Mouse (Mus musculus) retina, postnatal 1 day (tissue): ENCODE measurements around the gene Acbd4.
A peak's percentile ranks its signal among the peaks of the same experiment; 100 is the strongest.

Experiments used
- DNase-seq: peaks from one replicate; pipeline ENCODE4 v3.0.0-alpha.2; 2012

Acbd4 gene

DNA sequence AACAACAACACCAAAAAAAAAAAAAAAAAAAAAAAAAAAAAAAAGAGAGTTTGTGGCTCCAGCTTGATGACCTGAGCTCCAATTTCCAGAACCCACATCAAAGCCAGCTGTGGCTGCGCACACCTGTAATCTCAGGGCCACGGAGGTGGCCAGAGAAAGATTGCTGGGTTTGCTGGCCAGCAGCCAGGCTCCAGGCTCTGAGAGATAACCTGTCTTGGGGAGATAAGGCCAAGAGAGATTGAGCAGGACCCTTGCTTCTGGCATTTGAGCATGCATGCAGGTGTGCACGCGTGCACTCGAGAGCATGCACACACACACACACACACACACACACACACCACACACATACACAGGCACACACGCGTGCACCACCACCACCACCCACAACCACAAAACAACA, 8.2 kb upstream of the Acbd4 start:
- DNase-seq = no peak

DNA sequence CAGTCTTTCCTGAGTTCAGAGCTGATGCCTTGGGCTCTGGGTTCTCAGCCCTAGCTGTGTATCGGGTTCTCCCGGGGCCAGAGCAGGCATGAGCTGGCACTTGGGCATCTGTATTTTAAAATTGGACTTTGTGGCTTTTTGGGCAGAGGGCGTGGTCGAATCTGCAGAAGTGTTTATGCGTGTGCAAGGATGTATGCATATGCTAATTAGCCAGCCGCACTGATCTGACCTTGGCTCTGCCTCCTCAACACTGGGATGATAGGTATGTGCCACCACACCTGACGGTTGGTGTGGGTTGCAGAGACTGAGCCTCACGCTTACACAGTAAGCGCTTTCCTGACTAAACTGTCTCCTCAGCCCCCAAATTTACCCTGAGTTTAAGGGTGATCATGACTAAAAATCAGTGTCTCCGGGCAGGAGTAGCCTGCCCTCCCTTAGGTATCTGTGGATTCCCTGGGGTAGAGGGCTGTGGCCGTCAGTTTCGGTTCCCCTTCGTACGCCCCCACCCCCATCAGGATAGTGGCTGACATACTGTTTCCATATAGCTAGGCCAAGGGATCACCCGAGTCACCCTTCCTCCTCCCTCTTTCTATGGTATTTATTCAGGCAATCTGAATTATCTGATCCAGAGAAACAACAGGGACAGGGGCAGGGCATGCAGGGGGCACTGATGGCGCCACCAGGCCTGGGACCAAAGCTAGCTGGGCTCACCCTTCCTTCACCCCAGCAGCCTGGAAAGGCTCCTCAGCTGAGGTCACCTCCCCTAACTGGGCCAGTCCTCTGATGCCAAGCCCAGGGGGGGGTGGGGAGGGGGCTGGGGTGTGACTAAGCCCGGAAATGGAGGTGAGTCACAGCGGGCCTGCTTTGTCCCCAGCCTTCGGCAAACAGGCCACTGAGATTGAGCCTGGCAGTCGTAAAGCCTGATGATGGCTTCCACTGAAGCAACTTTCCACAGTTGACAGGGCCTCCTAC, 7.3 kb upstream of the Acbd4 start:
- DNase-seq = no peak

- DNase-seq = no peak
These were observed 6.3 kb upstream of the Acbd4 start for GRCm38 (mm10) chr11:103095107-103095670.

DNA sequence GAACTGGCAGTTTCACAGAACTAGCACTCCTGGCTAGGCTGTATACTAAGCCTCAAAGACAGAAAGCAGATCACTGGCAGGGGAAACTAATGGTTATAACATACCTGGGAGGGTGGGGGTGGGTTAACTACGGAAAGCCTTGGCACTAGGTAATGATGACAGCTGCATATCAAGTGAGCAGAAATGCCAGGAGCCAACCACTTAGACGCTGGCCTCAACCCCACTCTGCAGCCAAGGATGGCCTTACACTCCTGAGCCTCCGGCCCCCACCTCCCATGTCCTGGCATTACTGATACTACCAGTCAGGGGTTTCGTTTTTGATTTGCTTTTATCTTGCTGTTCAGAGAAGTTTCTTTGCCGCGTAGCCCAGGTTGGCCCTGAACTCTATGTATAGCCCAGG, 5.7 kb upstream of the Acbd4 start:
- DNase-seq = no peak

- no peak for DNase-seq
These were observed 4.2 kb upstream of the Acbd4 start for GRCm38 (mm10) chr11:103096979-103097894.

DNA sequence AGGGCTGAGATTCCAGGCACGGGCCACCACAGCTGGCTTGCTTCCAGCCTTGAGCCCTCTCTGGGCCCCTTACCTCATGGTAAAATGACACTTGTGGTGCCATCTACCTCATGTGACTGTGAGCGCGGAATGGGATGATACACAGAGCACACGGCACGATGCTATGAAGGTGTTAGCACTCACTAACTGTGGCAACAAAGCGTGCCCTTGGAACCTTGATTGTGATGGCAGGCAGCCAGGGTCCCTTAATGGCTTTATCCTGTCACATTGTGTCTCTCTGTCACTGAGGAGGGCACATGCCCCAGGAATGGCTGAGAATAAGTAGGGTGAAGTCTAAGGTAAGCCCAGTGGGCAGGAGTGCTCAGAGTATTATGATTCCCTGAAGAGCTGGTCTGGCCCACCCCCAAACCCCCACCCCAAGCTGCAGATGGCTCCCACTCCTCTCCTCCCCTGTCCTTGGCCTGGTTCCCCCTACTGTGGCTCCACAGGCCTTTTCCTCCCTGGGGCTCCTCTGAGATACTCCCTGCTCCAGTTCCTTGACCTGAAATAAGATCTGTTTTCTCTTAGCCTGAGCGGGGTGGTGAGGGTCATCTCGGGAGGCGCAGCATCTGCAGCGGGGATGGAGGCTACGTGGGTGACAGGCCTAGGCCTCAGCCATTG, 2.8 kb upstream of the Acbd4 start:
- no peak for DNase-seq

- DNase-seq = no peak
These were observed 2.0 kb upstream of the Acbd4 start for GRCm38 (mm10) chr11:103099352-103099940.

- no peak for DNase-seq
These were observed 1.1 kb upstream of the Acbd4 start for GRCm38 (mm10) chr11:103100361-103100760.

DNA sequence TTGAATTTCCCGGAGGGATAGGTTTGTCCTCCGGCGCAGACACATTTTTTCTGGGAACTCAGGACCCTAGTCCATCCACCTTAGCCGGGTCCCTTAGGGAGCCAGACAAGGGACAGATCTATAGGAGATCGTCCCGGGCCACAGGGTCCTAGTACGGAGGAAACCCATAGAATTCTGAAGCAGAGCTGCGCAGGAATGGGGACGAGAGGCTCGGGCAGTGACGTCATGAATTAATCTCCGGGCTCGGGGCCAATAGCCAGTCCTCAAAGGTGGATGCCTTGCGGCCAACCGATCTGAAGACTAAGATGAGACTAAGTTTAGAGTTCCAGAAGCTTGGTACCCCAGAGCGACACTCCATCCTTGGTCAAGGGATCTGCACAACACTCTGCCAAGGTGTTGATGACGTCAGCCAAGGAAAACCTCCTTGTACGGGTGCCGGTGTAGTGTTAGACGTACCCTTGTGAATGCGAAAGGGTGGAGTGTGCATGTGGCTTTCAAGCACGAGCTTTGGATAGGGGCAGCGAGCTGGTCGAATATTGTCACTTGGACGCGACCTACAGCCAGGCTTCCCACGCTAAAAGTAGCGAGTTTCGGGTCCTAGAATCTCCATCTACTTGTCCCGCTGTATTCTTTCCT, 502 bp downstream of the Acbd4 start:
- peak; percentile 65 for DNase-seq

- DNase-seq = peak; percentile 96
These were observed 1.4 kb downstream of the Acbd4 start for GRCm38 (mm10) chr11:103102725-103103349.

GRCm38 (mm10) chr11:103103621-103104020, 2.1 kb downstream of the Acbd4 start:
- DNase-seq = no peak

GRCm38 (mm10) chr11:103104469-103104868, 3.0 kb downstream of the Acbd4 start:
- no peak for DNase-seq

- DNase-seq = no peak
These were observed 3.8 kb downstream of the Acbd4 start for GRCm38 (mm10) chr11:103105180-103105725.

DNA sequence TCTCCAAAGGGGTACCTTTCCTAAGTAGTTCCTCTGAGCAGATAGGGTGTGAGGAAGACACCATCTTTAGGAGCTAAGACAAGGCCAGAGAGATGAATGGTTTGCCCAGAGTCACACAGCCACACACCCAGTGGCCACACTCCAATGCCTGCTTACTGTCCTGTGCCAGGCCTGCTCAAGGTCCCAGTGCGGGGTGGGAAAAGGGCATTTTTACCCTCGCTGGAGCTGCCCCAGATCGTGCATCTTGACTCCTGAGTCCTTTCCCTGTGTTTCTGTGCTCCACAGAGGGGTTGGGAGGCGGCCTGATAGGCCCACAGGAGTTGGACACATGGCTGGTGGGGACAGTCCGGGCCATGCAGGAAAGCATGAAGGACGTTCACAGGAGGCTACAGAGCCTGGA, 4.3 kb downstream of the Acbd4 start:
- DNase-seq = no peak

DNA sequence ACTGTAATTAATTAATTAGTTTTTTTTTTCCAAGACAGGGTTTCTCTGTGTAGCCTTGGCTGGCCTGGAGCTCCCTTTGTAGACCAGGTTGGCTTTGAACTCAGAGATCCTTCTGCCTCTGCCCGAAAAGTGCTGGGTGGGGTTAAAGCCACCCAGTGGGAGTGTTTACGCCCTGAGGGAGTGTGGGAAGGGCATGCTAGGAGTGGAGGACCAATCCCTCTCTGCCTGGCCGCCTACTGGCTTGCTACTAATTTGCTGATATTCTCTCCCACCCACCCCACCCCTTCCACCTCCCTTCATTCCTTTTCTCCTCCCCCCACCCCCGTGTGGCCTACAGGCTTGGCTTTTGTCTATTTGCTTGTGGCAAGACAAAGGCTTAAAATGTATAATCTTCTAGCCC, 4.9 kb downstream of the Acbd4 start:
- no peak for DNase-seq

GRCm38 (mm10) chr11:103111301-103111700, 9.8 kb downstream of the Acbd4 start:
- no peak for DNase-seq

DNA sequence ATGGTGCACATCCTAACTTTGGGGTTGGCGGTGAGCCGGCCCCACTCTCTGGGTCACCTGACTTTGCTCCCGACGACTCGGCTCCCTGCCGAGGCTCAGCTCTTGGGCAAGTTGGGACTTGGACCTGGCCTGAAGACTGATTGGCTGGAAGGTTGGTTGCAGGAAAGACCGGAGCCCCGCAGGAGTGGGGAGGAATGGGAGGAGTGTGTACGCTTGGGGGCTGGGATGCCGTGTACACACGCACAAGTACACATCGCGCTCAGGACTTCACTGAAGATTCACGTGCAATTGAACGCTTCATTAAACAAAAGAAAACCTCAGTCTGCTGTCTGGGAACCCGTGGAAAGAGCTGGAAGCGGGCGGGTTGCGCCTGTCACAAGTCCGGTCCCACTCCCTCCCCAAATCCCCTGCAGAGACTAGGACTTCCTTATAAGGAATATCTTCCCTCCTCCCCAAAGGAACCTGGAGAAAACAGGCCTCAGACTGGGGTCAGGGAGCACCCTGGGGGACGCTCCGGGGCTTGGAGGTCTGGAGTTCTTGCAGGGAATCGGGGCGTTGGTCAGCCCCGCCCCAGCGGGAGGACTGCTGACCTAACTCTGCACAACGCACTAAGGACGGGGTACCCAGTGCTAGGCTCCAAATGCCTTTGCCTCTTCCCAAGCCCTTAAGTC, 10.5 kb downstream of the Acbd4 start:
- DNase-seq = peak; percentile 55

DNA sequence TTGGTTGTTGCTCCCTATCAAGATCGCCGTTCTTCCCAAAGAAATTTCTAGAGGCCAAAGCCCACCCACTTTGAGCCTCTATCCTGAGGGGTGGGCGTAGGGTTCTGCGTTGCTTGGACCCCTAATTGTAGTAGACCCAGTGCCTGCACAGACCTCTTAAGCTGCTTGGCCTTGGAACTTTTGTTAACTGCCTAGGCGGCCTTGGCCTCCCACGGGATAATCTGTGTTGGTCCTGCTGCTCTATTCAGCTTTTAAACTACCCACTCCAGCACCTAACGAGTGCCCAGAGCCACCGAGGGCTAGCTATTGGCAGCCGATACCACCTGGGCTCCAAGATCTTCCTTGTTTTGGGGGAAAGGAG, 11.1 kb downstream of the Acbd4 start:
- no peak for DNase-seq

DNA sequence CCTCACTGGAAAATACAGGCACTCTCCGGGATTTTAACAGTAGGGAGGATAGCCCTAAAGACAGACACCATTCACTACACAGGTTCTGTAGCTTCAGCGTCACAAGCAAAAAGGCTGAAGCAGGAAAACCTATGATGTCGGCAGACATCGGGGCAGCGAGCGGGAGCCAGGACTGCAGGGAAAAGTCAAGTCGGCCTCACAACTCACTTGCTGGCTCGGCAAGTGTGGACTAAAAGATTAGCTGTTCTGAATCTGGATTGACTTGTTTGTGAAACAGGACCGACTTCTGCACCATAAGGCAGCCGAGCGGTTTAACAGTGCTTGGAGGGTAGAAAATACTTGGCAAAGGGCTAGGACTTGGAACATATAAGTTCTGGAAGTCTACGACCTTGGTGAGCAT, 11.5 kb downstream of the Acbd4 start:
- no peak for DNase-seq

- no peak for DNase-seq
These were observed 12.3 kb downstream of the Acbd4 start for GRCm38 (mm10) chr11:103113771-103114170.
